ENCODE assay signal across 20 mouse cellular contexts in the genomic region with DNA sequence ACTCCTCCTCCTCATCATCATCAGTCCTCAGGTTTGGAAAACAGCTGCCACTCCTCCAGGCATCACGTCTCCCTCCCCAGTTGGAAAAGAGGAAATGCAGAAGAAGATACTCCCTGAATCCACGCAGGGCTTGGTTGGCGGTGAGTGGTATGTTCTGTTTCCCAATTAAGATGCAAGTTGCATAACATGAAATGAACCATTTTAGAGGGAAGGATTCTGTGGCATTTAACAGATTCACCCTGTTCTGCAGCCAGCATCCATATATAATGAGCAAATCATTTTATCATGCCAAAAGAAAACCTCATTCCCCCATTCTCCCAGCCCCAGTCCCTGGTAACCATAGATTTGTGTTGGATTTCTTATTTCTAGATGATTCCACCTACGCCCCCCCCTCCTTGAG. TPM values are rescaled to one million over a fixed set of nuclear protein-coding genes. Genes with fewer than 3 reads are reported as not detected.
DNase-seq lines count a peak whose midpoint lies in the region; ATAC-seq and TF ChIP-seq lines count a peak whose summit lies in the region.
"Had no signal": no experiment of that assay in that cellular context is flagged by ENCODE, and none has a peak within 500 bp of the region (broad histone marks: within the 10 kb centered on the region; RNA-seq: fewer than 3 reads in every experiment).

No protein-coding gene starts in this region.

- H3K36me3 ChIP-seq in forebrain, postnatal 0 days (ENCODE audit: insufficient read depth) = no peaks in the 10 kb centered on the region
- H3K36me3 ChIP-seq in forebrain, embryonic 14.5 days (ENCODE audit: control insufficient read depth, insufficient read depth, low read length) = no peaks in the 10 kb centered on the region
- H3K36me3 ChIP-seq in lung, postnatal 0 days (ENCODE audit: insufficient read depth, low read length) = no peaks in the 10 kb centered on the region
- no peaks in the 10 kb centered on the region for H3K36me3 ChIP-seq in hindbrain, embryonic 12.5 days
- H3K36me3 ChIP-seq: heart, embryonic 15.5 days; stomach, embryonic 15.5 days had no signal

- H3K27ac ChIP-seq in forebrain, postnatal 0 days (ENCODE audit: low read depth, low read length) = no peak overlapping the region
- no peak overlapping the region for H3K27ac ChIP-seq in forebrain, embryonic 14.5 days (ENCODE audit: low read depth, low read length)
- H3K27ac ChIP-seq in lung, postnatal 0 days (ENCODE audit: low read length) = no peak overlapping the region
- H3K27ac ChIP-seq in hindbrain, embryonic 12.5 days = no peak overlapping the region
- H3K27ac ChIP-seq: heart, adult 2 months; heart, embryonic 15.5 days; stomach, embryonic 15.5 days had no signal

- no peak overlapping the region for H3K4me2 ChIP-seq in forebrain, postnatal 0 days (ENCODE audit: low read depth)
- H3K4me2 ChIP-seq in forebrain, embryonic 14.5 days (ENCODE audit: low read length) = no peak overlapping the region
- H3K4me2 ChIP-seq in lung, postnatal 0 days (replicated peaks; ENCODE audit: low read depth, low read length) = no peak overlapping the region
- no peak overlapping the region for H3K4me2 ChIP-seq in hindbrain, embryonic 12.5 days (replicated peaks)
- H3K4me2 ChIP-seq: heart, embryonic 15.5 days; midbrain, embryonic 11.5 days; stomach, embryonic 15.5 days had no signal

- no peak for TF ChIP-seq CTCF in forebrain, postnatal 0 days (IDR thresholded peaks at IDR 0.05; ENCODE audit: low read depth)
- TF ChIP-seq CTCF in lung, postnatal 0 days (IDR thresholded peaks at IDR 0.05) = no peak

- intact Hi-C loops in left cerebral cortex, postnatal 36 days (cut with DNase I) = loop anchor here (2.0 kb wide), 1 partner anchor 46 kb away; no protein-coding TSS in a partner anchor

- DNase-seq in forebrain, postnatal 0 days = no peak
- DNase-seq in forebrain, embryonic 14.5 days (ENCODE audit: low spot score) = no peak
- DNase-seq in lung, postnatal 0 days (ENCODE audit: low spot score) = peak; percentile 44
- DNase-seq in lung, postnatal 36 days = no peak
- peak; percentile 56 to 70 for DNase-seq in left cerebral cortex, postnatal 36 days (ENCODE audit: low spot score in 2 of 2)
- DNase-seq in urinary bladder, postnatal 10 days (ENCODE audit: low spot score) = no peak
- no peak for DNase-seq in thymus, postnatal 4 days
- DNase-seq: adrenal gland, adult 8-10 months; cerebellum, adult 11 months; cerebellum, postnatal 10 days; gastrocnemius, postnatal 14 days; heart, adult 2 months; kidney, adult 11 months; liver, postnatal 0 days; lung, postnatal 4 days had no signal

- no peak overlapping the region for H3K9ac ChIP-seq in forebrain, postnatal 0 days
- H3K9ac ChIP-seq in forebrain, embryonic 14.5 days (ENCODE audit: low read length) = no peak overlapping the region
- H3K9ac ChIP-seq in lung, postnatal 0 days (replicated peaks; ENCODE audit: low read depth) = no peak overlapping the region
- no peak overlapping the region for H3K9ac ChIP-seq in hindbrain, embryonic 12.5 days
- H3K9ac ChIP-seq: heart, embryonic 15.5 days; liver, postnatal 0 days; stomach, embryonic 15.5 days had no signal

- peak; percentile 59; the same call in 1 of the 2 replicates for ATAC-seq in forebrain, postnatal 0 days
- no peak for ATAC-seq in forebrain, embryonic 14.5 days
- no peak for ATAC-seq in lung, postnatal 0 days
- ATAC-seq in hindbrain, embryonic 12.5 days (ENCODE audit: low FRiP score) = no peak
- ATAC-seq: forebrain, embryonic 16.5 days; liver, postnatal 0 days had no signal

- no peaks in the 10 kb centered on the region for H3K9me3 ChIP-seq in forebrain, postnatal 0 days (ENCODE audit: low read length)
- no peaks in the 10 kb centered on the region for H3K9me3 ChIP-seq in forebrain, embryonic 14.5 days (replicated peaks; ENCODE audit: control insufficient read depth, low read length)
- H3K9me3 ChIP-seq in lung, postnatal 0 days (ENCODE audit: low read length) = no peaks in the 10 kb centered on the region
- H3K9me3 ChIP-seq in hindbrain, embryonic 12.5 days (replicated peaks) = no peaks in the 10 kb centered on the region
- H3K9me3 ChIP-seq: heart, embryonic 15.5 days; stomach, embryonic 15.5 days had no signal

- H3K4me3 ChIP-seq in forebrain, postnatal 0 days (ENCODE audit: low read depth, low read length) = no peak overlapping the region
- no peak overlapping the region for H3K4me3 ChIP-seq in forebrain, embryonic 14.5 days (ENCODE audit: low read depth, low read length)
- H3K4me3 ChIP-seq in lung, postnatal 0 days (ENCODE audit: low read depth, low read length) = no peak overlapping the region
- H3K4me3 ChIP-seq in hindbrain, embryonic 12.5 days = no peak overlapping the region
- H3K4me3 ChIP-seq: heart, adult 2 months; heart, embryonic 15.5 days; stomach, embryonic 15.5 days had no signal

- WGBS in forebrain, postnatal 0 days = 63% methylated on average over 4 of the region's 4 CpGs
- 75% methylated on average over 4 of the region's 4 CpGs for WGBS in forebrain, embryonic 14.5 days
- whole genome bisulfite sequencing in lung, postnatal 0 days = 49% methylated on average over 4 of the region's 4 CpGs
- WGBS in hindbrain, embryonic 12.5 days = 76% methylated on average over 4 of the region's 4 CpGs

- no peaks in the 10 kb centered on the region for H3K4me1 ChIP-seq in forebrain, postnatal 0 days (ENCODE audit: insufficient read depth)
- no peaks in the 10 kb centered on the region for H3K4me1 ChIP-seq in forebrain, embryonic 14.5 days (ENCODE audit: control insufficient read depth, insufficient read depth, low read length)
- H3K4me1 ChIP-seq in lung, postnatal 0 days (ENCODE audit: insufficient read depth, low read depth, low read length) = no peaks in the 10 kb centered on the region
- H3K4me1 ChIP-seq in hindbrain, embryonic 12.5 days = no peaks in the 10 kb centered on the region
- H3K4me1 ChIP-seq: stomach, embryonic 15.5 days had no signal

- TF ChIP-seq EP300 in lung, postnatal 0 days (IDR thresholded peaks at IDR 0.05) = no peak

- no peaks in the 10 kb centered on the region for H3K27me3 ChIP-seq in forebrain, postnatal 0 days (ENCODE audit: insufficient read depth, low read length)
- H3K27me3 ChIP-seq in forebrain, embryonic 14.5 days (replicated peaks; ENCODE audit: control insufficient read depth, insufficient read depth, low read length) = no peaks in the 10 kb centered on the region
- H3K27me3 ChIP-seq in lung, postnatal 0 days (replicated peaks; ENCODE audit: insufficient read depth, low read length) = no peaks in the 10 kb centered on the region
- peaks cover 9% of the 10 kb centered on the region; the same call in 1 of the 2 replicates for H3K27me3 ChIP-seq in hindbrain, embryonic 12.5 days
- H3K27me3 ChIP-seq: heart, embryonic 15.5 days had no signal

RNA-seq across cellular contexts. Expression of a gene that starts 5.9 kb away (rescaled TPM):
- total RNA-seq in forebrain, postnatal 0 days (2014; rRNA removed) = 2.9 and 6.0 TPM in 2 replicates
- polyA plus RNA-seq in forebrain, postnatal 0 days (2015; fragmentation: Nextera tagmentation; extraction: Ambion mirVana) = 4.2 and 5.3 TPM in 2 replicates
- polyA plus RNA-seq in forebrain, embryonic 14.5 days (2014; fragmentation: Nextera tagmentation; extraction: Ambion mirVana) = 0.17 and 0.23 TPM in 2 replicates
- polyA plus RNA-seq in lung, postnatal 0 days (2015; fragmentation: Nextera tagmentation; extraction: Ambion mirVana) = 3.9 and 4.2 TPM in 2 replicates
- total RNA-seq in left cerebral cortex, postnatal 36 days (2021) = 10 to 100 TPM; 19.3 to 25.5 TPM
- polyA plus RNA-seq in hindbrain, embryonic 12.5 days (2016; fragmentation: Nextera tagmentation; extraction: Ambion mirVana) = 6.1 and 8.2 TPM in 2 replicates

Comparison
In these comparisons a context has a peak if more than half of its experiments do, and no peak if none do; other contexts are left out.
1. DNase-seq: peak in lung, postnatal 0 days (single experiment) and left cerebral cortex, postnatal 36 days (2 of 2); none in forebrain, postnatal 0 days (single experiment), forebrain, embryonic 14.5 days (single experiment), lung, postnatal 36 days (single experiment), urinary bladder, postnatal 10 days (single experiment) and thymus, postnatal 4 days (single experiment).